Mouse (Mus musculus): ENCODE measurements around the gene Hoga1. TPM values are rescaled to one million over a fixed set of nuclear protein-coding genes. Genes with fewer than 3 reads are reported as not detected.

Hoga1 gene
- total RNA-seq, 2 experiments from 2014 or later, result 7.1 to 8.8 TPM

DNA sequence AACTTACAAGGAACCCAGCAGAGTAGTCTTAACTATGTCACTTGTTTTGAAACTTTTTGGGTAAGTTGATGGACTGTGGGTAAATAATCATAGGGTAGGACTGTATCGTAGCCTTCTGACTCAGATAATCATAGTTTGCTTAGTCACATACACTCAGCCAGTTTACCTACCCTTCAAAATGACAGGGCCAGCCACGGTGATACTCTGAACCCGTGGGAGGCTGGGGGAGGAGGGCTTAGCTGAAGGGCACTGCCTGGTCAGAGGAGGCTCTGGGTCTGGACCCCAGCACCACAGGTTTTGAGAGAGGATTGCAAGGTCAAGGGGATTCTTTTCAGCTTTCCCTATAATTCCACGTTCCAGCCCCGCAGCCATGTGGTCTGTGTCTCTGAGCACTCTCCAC lies 73.2 kb downstream of the Hoga1 start:
- DNase-seq (ENCODE audit: low spot score in 2 of 2), result no peak

DNA sequence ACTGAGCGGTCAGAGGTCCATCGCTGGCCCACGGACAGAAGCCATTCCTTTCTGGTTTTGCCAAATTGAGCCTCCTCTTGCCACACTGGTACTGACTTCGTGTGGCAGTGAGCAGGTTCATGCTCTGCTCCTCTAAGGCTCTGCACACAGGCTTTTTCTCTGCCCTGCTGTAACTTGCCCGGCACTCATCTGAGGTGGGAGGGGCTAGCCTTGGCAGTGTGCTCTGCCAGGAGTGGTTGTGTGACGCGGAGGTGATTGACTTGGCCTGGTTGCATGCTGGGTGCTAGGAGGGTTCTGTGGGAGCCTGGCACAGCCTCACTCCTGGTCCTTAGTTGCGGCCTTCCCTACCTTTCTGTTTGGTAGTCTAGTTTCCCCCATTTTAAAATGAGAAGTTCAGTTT lies 75.0 kb downstream of the Hoga1 start:
- no peak for DNase-seq (ENCODE audit: low spot score in 2 of 2)

Other genes with a start within 250 kb of the Hoga1 start
- gene Arhgap19, start 243.6 kb upstream of the Hoga1 start, total RNA-seq (2021), result 10 to 100 TPM; 14.5 to 15.4 TPM
- 1 to 10 TPM; 4.6 to 6.7 TPM for gene Frat1, start 215.6 kb upstream of the Hoga1 start, total RNA-seq (2021)
- 10 to 100 TPM; 11.7 to 14.1 TPM for gene Frat2, start 197.5 kb upstream of the Hoga1 start, total RNA-seq (2021)
- gene Rrp12, start 149.4 kb upstream of the Hoga1 start, total RNA-seq (2021), result 10 to 100 TPM; 21.1 to 22.4 TPM
- gene Pgam1, start 133.7 kb upstream of the Hoga1 start, total RNA-seq (2021), result 10 to 100 TPM; 53.2 to 57.9 TPM
- 10 to 100 TPM; 19.6 to 24.5 TPM for gene Exosc1, start 112.2 kb upstream of the Hoga1 start, total RNA-seq (2021)
- gene Zdhhc16, start 112.1 kb upstream of the Hoga1 start, total RNA-seq (2021), result 10 to 100 TPM; 36.0 to 36.5 TPM
- 10 to 100 TPM; 20.5 to 29.1 TPM for gene Mms19, start 64.5 kb upstream of the Hoga1 start, total RNA-seq (2021)
- gene Ubtd1, start 63.8 kb upstream of the Hoga1 start, total RNA-seq (2021), result 10 to 100 TPM; 37.5 to 39.7 TPM
- gene Ankrd2, start 9.6 kb upstream of the Hoga1 start, total RNA-seq (2021), result 10 to 100 TPM; 50.1 to 73.1 TPM
- gene 4933411K16Rik, start 6.6 kb downstream of the Hoga1 start, total RNA-seq (2021), result under 1 TPM; 0.75 to 0.91 TPM
- gene Morn4, start 40.7 kb downstream of the Hoga1 start, total RNA-seq (2021), result 1 to 10 TPM; 2.0 to 2.5 TPM
- gene Pi4k2a, start 44.9 kb downstream of the Hoga1 start, total RNA-seq (2021), result 10 to 100 TPM; 18.5 to 21.5 TPM
- 10 to 100 TPM; 11.5 to 11.8 TPM for gene Avpi1, start 83.4 kb downstream of the Hoga1 start, total RNA-seq (2021)
- 10 to 100 TPM; 33.7 to 34.8 TPM for gene Marveld1, start 101.8 kb downstream of the Hoga1 start, total RNA-seq (2021)
- gene Zfyve27, start 118.3 kb downstream of the Hoga1 start, total RNA-seq (2021), result 10 to 100 TPM; 18.6 to 22.3 TPM
- 1 to 10 TPM; 4.5 to 4.8 TPM for gene Sfrp5, start 156.6 kb downstream of the Hoga1 start, total RNA-seq (2021)
- 1 to 10 TPM; 1.2 to 1.5 TPM for gene Golga7b, start 202.0 kb downstream of the Hoga1 start, total RNA-seq (2021)